Mouse (Mus musculus) gastrocnemius, postnatal 10 days (tissue): ENCODE results near the gene Noc2l. TPM values are rescaled to one million over a fixed set of nuclear protein-coding genes. Genes with fewer than 3 reads are reported as not detected.

Experiments used
- microRNA-seq, 2 experiments: library from miRNA; unstranded; fragments of <30 nt; microRNA quantifications; one replicate each; pipeline ENCODE4 v1.2.0; 2021
- total RNA-seq, 2 experiments: library from RNA; stranded (reverse); gene quantifications; 2 replicates each; pipeline ENCODE4 v1.2.3; 2021

Noc2l gene
- total RNA-seq, 2 experiments from 2014 or later, result 28.3 to 31.8 TPM

Small RNA genes lying within 50 kb of the gene (microRNA-seq; reads per million reads assigned to microRNA genes)
- gene Mir7658, result 0.25 to 1.6 reads per million in 2 experiments

Other genes with a start within 250 kb of the Noc2l start
- 1 to 10 TPM; 3.1 to 3.8 TPM for gene B3galt6, start 243.4 kb upstream of the Noc2l start, total RNA-seq
- gene Sdf4, start 243.1 kb upstream of the Noc2l start, total RNA-seq, result 10 to 100 TPM; 87.9 to 96.0 TPM
- gene Tnfrsf4, start 222.2 kb upstream of the Noc2l start, total RNA-seq, result under 1 TPM; 0.31 to 0.93 TPM
- under 1 TPM in 1 of 2 experiments, not detected in 1; 0.36 TPM for gene Tnfrsf18, start 209.8 kb upstream of the Noc2l start, total RNA-seq
- gene Ttll10, start 176.6 kb upstream of the Noc2l start, total RNA-seq, result not detected
- gene 9430015G10Rik, start 126.0 kb upstream of the Noc2l start, total RNA-seq, result 1 to 10 TPM; 3.0 to 5.8 TPM
- under 1 TPM; 0.14 to 0.16 TPM for gene Rnf223, start 105.5 kb upstream of the Noc2l start, total RNA-seq
- 10 to 100 TPM; 31.4 to 40.8 TPM for gene Agrn, start 38.5 kb upstream of the Noc2l start, total RNA-seq
- gene Isg15, start 35.2 kb upstream of the Noc2l start, total RNA-seq, result under 1 TPM in 1 of 2 experiments, not detected in 1; 0.33 TPM
- gene AW011738, start 32.7 kb upstream of the Noc2l start, total RNA-seq, result 1 to 10 TPM; 2.7 to 3.2 TPM
- gene Perm1, start 20.1 kb upstream of the Noc2l start, total RNA-seq, result 10 to 100 TPM; 41.4 to 50.3 TPM
- gene Plekhn1, start 1.2 kb upstream of the Noc2l start, total RNA-seq, result 1 to 10 TPM; 6.5 to 8.7 TPM
- gene Samd11, start 19.6 kb downstream of the Noc2l start, total RNA-seq, result under 1 TPM; 0.35 to 0.79 TPM
- not detected for gene Vmn2r-ps159, start 95.1 kb downstream of the Noc2l start, total RNA-seq